Mouse (Mus musculus) right cerebral cortex, adult 18-20 months (tissue): ENCODE measurements around the gene H2al1n.
"Not testable (repeated sequence)": the region's sequence is repeated elsewhere in the genome, so short reads cannot be mapped to it uniquely, and the experiment has no call there.

Experiments
- DNase-seq: peaks from one replicate; pipeline ENCODE4 v3.0.0; 2022; ENCODE audit warnings: mixed read lengths

Gene H2al1n

GRCm38 (mm10) chrX:14210848-14211247 lies at the start of gene H2al1n:
Gene H2al1n, plus strand, starts transcription at chrX:14211148.
- DNase-seq, result not testable (repeated sequence)

- DNase-seq, result no peak
Measured at GRCm38 (mm10) chrX:14199284-14199683, 11.7 kb upstream of the H2al1n start.

- peak; percentile 12 for DNase-seq
Measured at GRCm38 (mm10) chrX:14206112-14206875, 4.7 kb upstream of the H2al1n start.

- no peak for DNase-seq
Measured at GRCm38 (mm10) chrX:14229218-14229617, 18.3 kb downstream of the H2al1n start.

- DNase-seq, result peak; percentile 19
Measured at GRCm38 (mm10) chrX:14259597-14260239, 48.8 kb downstream of the H2al1n start.
